Mouse (Mus musculus): ENCODE data around the gene Pfn1.
A peak's percentile ranks its signal among the peaks of the same experiment; 100 is the strongest.

Pfn1 gene

DNA sequence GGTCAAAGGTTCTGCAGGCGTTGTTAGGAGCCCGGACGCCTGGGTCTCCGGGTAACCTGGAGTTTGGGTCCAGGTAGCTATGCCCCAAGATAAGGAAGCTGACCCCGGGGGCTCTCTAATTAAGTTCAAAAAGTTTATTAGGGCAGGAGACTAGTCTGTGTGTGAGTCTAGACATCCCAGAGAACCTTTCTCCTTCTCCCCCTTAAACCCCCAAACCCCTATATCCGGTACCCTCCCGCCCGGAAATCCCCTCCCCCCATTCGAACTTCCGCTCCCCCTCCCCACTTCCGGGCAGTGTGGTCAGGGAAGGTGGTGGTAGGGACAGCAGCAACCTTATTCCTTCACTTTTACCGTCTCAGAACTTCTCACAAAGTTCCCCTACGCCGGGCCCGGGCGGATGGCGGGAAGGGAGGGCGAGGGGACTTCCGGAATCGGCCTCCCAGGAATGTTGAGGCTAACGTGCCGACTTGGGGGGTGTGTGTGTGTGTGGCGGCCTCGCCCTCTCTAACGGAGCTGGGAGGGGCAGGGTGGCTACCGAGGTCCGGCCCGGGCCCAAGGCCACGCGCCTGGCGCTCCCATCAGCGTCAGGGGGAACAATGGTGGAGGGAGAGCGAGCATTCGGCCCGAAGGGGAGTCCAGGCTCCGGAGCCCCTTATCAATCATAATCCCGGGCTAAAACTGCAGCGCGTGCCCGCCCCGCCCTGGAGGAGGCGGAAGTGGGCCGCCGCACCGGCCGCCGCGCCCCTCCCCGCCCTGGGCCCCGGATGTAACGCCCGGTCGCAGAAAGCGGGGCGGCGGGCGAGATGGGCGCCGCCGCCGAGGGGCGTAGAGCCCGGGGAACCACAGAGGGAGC, 873 bp downstream of the Pfn1 start:
- peak; percentile 74 to 85 for DNase-seq

DNA sequence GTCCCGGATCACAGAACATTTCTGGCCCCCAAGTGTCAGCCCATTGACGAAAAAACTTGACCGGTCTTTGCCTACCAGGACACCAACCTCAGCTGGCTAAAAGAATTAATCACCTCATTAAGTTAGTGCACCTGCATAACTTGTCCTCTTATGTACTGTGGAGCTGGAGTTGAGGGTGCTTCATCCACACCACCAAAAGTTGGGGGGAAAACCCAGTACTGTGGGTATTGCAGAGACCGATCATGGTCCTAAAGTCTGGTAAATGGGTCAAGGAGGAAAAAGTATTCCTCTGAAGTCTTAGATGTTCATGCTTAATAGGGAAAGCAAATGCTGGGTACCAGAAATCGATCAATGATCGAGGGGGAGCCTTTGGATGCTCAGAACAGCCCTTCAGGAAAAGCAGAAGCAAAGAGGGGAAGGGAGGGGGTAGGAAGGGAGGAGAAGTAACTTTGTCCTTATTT, 1.5 kb downstream of the Pfn1 start:
- DNase-seq, result no peak

- DNase-seq, result peak; percentile 10 to 26
These were observed 2.2 kb downstream of the Pfn1 start for GRCm38 (mm10) chr11:70652029-70652883.

DNA sequence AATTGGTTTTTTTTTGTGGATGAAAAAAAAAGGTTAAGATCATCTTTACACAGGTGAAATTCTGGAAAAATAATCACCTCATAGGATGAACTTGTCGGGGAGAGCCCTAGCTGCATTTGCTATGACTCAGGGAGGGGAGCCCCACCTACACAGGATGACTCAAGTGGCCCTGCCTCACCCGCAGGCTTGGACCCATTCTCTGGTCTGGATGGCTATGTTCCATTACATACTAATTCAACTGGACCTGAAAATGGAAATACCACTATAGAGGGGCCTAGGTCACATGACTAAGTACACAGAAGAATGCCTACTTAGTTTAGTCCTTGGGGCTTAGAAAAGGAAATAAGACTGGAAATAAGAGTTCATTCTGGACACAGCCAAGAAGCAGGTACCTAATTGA, 3.1 kb downstream of the Pfn1 start:
- peak in 1 of 2 experiments; percentile 4 for DNase-seq

- peak in 1 of 2 experiments; percentile 14 for DNase-seq
These were observed 3.9 kb downstream of the Pfn1 start for GRCm38 (mm10) chr11:70650322-70651175.

- DNase-seq, result peak in 1 of 2 experiments; percentile 6
These were observed 5.2 kb downstream of the Pfn1 start for GRCm38 (mm10) chr11:70649185-70649734.

- peak in 1 of 2 experiments; percentile 2 for DNase-seq
These were observed 5.9 kb downstream of the Pfn1 start for GRCm38 (mm10) chr11:70648512-70648911.

GRCm38 (mm10) chr11:70647716-70648420, 6.6 kb downstream of the Pfn1 start:
- peak; percentile 39 to 53 for DNase-seq

DNA sequence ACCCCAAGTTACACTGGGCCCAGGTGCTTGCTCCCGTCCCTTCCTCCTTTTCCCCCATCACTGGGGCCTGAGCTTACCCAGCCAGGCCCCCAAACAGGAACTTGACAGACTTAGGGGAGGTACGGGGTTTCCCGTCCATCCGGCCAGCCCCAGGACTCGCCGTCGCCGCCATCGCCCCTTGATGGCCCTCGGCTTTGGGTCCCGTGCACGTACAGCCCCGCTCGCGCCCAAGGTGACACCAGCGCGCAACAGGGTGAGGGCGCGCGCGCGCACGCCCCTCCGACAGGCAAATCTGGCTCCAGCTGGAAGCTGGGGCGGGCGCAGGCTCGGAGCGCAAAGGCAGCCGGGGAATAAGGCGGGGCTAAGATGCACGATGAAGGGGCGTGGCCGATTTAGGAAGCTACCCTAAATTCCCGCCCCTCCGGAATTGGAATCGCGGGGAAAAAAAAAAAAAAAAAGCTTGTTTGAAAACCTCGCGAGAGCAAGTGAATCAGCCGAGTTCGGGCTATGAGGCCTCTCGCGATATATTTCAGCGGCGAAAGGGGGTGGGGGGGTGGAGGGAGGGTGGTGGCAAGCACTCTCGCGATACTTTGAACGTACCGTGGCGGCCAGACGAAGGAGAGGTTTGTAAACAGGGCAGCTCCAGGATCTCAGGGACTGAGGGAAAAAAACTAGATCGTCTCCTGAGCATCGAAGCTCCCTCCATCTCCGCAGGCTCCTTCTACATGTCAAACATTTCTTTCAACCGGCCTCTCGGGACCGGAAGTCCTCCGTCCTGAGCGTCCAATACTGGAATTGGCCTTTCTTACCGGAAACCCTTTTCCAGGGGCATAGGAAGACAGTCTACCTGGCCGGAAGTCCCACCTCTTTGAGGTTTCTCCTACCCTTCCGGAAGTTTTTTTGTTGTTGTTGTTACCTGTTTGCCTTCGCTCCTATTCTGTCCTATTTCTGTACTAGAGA, 7.5 kb downstream of the Pfn1 start, which contains the start of the genes Rnf167 and Slc25a11:
Gene Rnf167, plus strand, starts transcription at position 545 of the 960 bp plus-strand sequence.
Gene Slc25a11, minus strand, starts transcription at position 789 of the 960 bp plus-strand sequence.
- peak; percentile 95 to 98 for DNase-seq

- DNase-seq, result peak; percentile 34 to 56
These were observed 8.2 kb downstream of the Pfn1 start for GRCm38 (mm10) chr11:70646259-70646555.

GRCm38 (mm10) chr11:70645461-70646258, 8.8 kb downstream of the Pfn1 start:
- peak in 1 of 2 experiments; percentile 27 for DNase-seq

GRCm38 (mm10) chr11:70644564-70645103, 9.8 kb downstream of the Pfn1 start:
- peak in 1 of 2 experiments; percentile 63 for DNase-seq

GRCm38 (mm10) chr11:70643051-70643450, 11.4 kb downstream of the Pfn1 start:
- peak in 1 of 2 experiments; percentile 53 for DNase-seq

DNA sequence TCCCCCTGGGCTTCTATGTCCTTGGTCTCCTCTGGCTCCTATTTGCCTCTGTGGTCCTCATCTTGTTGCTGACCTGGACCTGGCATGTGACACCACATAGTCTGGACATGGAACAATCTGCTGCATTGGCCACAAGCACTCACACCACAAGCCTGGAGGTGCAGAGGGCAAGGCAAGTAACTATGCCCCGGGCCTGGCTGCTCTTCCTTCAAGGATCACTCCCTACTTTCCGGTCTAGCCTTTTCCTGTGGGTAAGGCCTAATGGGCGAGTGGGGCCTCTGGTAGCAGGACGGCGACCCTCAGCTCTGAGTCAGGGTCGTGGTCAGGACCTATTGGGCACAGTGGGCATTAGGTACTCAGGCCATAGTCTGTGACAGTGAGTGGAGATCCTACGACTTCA, 13.2 kb downstream of the Pfn1 start:
- DNase-seq, result no peak

DNA sequence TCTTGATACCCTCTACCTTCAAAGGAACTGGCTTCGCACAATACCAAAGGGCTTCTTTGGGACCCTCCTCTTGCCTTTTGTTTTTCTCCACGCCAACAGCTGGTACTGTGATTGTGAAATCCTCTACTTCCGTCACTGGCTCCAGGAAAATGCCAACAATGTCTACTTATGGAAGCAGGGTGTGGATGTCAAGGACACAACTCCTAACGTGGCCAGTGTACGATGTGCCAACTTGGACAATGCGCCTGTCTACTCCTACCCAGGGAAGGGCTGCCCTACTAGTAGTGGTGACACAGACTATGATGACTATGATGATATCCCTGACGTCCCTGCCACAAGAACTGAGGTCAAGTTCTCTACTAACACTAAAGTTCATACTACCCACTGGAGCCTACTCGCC, 14.5 kb downstream of the Pfn1 start:
- DNase-seq, result no peak

GRCm38 (mm10) chr11:70638714-70639278, 15.6 kb downstream of the Pfn1 start, which contains the start of gene Gp1ba:
Gp1ba (plus strand) TSS chr11:70639122.
- DNase-seq, result no peak

DNA sequence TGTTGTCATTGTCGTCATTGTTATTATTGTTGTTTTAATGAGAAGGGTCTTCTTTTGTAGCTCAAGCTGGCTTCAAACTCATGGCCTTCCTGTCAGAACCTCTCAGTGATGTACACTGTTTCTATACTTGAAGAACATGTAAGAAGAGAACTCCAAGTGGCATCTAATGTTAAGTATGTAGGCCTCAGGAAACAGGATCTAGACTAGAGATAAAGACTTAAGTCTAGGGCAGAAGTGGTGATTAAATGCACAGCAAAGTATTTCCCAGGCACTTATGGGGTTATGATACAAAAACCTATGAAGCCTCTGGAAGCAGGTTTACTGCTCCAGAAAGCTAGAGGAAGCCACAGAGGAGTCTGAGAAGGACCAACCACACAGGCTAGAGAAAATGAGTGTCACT, 16.2 kb downstream of the Pfn1 start:
- DNase-seq, result no peak

DNA sequence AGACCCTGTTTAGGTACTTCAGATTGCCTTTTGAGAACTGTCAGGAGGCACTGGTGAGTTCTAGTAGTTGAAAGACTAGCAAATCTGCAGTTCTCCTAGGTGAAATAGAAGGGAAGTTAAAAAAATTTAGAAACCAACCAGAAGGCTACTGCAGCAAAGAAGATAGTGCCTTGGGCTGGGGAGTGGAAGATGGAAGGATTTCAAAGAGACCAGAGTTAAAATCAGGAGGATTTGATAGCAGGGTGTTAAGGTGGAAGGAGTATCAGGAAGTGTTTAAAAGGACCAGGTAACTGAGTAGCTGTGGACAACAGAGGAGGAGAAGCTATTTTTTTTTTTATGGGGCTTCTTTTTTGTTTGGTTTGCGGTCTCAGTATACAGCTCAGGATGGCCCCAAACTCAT, 16.7 kb downstream of the Pfn1 start:
- no peak for DNase-seq

DNA sequence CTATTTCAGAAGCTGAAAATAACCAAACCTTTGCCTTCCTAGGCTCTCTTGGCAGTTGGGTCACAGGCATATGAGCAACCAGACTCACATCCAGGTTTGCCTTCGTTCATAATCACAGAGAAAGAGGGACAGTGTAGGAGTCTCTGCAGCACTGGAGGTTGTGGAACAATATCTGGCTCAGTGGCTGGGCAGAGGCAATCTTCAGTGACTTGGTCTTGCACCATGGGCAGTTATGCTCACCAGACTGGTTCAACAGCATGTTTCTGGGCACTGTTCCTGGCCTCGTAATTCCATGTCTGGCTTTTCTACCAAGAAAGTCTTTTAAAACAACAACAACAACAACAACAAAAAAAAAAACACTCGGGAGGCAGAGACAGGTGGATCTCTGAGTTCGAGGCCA, 18.8 kb downstream of the Pfn1 start:
- no peak for DNase-seq
